24 mouse cellular contexts compared by ENCODE assay signal in genomic region chr16:23374068-23374467, GRCm38 (mm10). TPM values are rescaled to one million over a fixed set of nuclear protein-coding genes. Genes with fewer than 3 reads are reported as not detected.
"Had no signal": no experiment of that assay in that cellular context is flagged by ENCODE, and none has a peak within 500 bp of the region (broad histone marks: within the 10 kb centered on the region; RNA-seq: fewer than 3 reads in every experiment).

No protein-coding gene starts in this region.

- H3K27me3 ChIP-seq: limb, embryonic 12.5 days; limb, embryonic 15.5 days; lung, embryonic 15.5 days; midbrain, embryonic 12.5 days; midbrain, embryonic 15.5 days; neural tube, embryonic 12.5 days had no signal

- H3K9ac ChIP-seq: limb, embryonic 12.5 days; limb, embryonic 15.5 days; liver, embryonic 14.5 days; liver, postnatal 0 days; lung, embryonic 15.5 days; midbrain, embryonic 12.5 days; midbrain, embryonic 15.5 days; neural tube, embryonic 12.5 days had no signal

- ATAC-seq: midbrain, embryonic 15.5 days had no signal

- DNase-seq: kidney, adult 18-20 months; kidney, adult 9 months; kidney, postnatal 14 days; kidney, postnatal 4 days; left cerebral cortex, postnatal 4 days; liver, postnatal 0 days; retina, postnatal 1 day; right cerebral cortex, postnatal 25 days; spleen, adult 18-20 months; thymus, adult 2 months; thymus, postnatal 14 days; thymus, postnatal 4 days had no signal

- H3K27ac ChIP-seq: limb, embryonic 12.5 days; limb, embryonic 15.5 days; liver, embryonic 14.5 days; lung, embryonic 15.5 days; midbrain, embryonic 12.5 days; midbrain, embryonic 15.5 days; neural tube, embryonic 12.5 days; stomach, postnatal 0 days had no signal

- H3K9me3 ChIP-seq: limb, embryonic 12.5 days; limb, embryonic 15.5 days; lung, embryonic 15.5 days; midbrain, embryonic 12.5 days; midbrain, embryonic 15.5 days; neural tube, embryonic 12.5 days had no signal

- H3K36me3 ChIP-seq: limb, embryonic 12.5 days; limb, embryonic 15.5 days; lung, embryonic 15.5 days; midbrain, embryonic 12.5 days; midbrain, embryonic 15.5 days; neural tube, embryonic 12.5 days had no signal

- H3K4me2 ChIP-seq: limb, embryonic 12.5 days; limb, embryonic 15.5 days; liver, embryonic 11.5 days; lung, embryonic 15.5 days; midbrain, embryonic 12.5 days; midbrain, embryonic 15.5 days; neural tube, embryonic 12.5 days had no signal

- H3K4me3 ChIP-seq: limb, embryonic 12.5 days; limb, embryonic 15.5 days; lung, embryonic 15.5 days; midbrain, embryonic 12.5 days; midbrain, embryonic 15.5 days; neural tube, embryonic 12.5 days had no signal

- H3K4me1 ChIP-seq: limb, embryonic 12.5 days; limb, embryonic 15.5 days; midbrain, embryonic 12.5 days; midbrain, embryonic 15.5 days; neural tube, embryonic 12.5 days had no signal

RNA-seq across cellular contexts. Expression of gene Rtp1, which starts 54.9 kb away (rescaled TPM):
- total RNA-seq: megakaryocyte, adult 5-6 weeks; neutrophil, adult 5-6 weeks had no signal
- polyA plus RNA-seq: limb, embryonic 12.5 days; limb, embryonic 15.5 days; liver, embryonic 11.5 days; liver, embryonic 14.5 days; liver, postnatal 0 days; lung, embryonic 15.5 days; midbrain, embryonic 12.5 days; midbrain, embryonic 15.5 days; neural tube, embryonic 12.5 days; stomach, embryonic 14.5 days; stomach, postnatal 0 days had no signal
